Comparison of ENCODE assay signal across 12 mouse cellular contexts in the genomic region with DNA sequence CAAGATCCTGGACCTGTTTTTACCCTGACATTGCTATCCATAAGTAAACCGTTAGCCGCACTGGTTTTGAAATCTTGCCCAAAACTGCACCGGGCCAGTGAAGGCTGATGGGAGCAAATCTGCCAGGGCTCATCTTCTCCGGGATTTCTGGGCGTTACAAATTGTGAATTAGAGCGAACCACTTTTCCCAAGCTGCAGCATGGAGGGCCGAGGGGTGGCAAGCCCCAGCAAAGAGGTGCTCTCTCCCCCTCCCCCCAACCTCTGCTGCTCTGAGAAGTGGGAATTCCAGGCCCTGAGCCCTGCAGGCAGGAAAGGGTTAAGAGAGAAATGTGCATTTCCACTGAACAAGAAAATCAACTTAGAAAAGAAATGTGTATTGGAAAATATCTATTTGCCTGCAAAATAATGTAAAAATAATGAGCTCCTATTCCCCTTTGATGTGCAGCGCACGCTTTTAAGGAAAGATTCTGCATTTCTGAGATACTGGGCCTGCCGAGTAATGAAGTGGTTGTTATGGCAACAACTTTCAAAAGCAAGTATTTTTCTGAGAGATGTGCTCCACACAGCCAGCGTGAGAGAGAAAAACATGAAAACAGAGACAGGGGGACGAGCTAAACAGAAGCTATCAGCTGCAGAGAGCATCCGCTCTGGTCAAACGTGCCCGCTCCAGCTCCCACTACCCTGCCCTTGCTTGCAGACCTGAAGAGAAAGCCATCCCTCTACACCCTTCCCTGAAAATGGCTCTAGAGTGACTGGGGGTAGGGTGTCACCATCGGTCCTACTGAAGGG. TPM values are rescaled to one million over a fixed set of nuclear protein-coding genes. Genes with fewer than 3 reads are reported as not detected.
A peak's percentile ranks its signal among the peaks of the same experiment; 100 is the strongest.
DNase-seq lines count a peak whose midpoint lies in the region; ATAC-seq lines count a peak whose summit lies in the region.
"Had no signal": no experiment of that assay in that cellular context is flagged by ENCODE, and none has a peak within 500 bp of the region (broad histone marks: within the 10 kb centered on the region; RNA-seq: fewer than 3 reads in every experiment).

No protein-coding gene starts in this region.

- H3K4me2 ChIP-seq in forebrain, embryonic 13.5 days, result peak overlapping the region; percentile 40
- H3K4me2 ChIP-seq in liver, embryonic 12.5 days, result no peak overlapping the region

- peak overlapping the region; percentile 45 for H3K9ac ChIP-seq in forebrain, embryonic 13.5 days
- no peak overlapping the region for H3K9ac ChIP-seq in liver, embryonic 12.5 days

- H3K4me1 ChIP-seq in forebrain, embryonic 13.5 days, result peaks cover 42% of the 10 kb centered on the region
- H3K4me1 ChIP-seq in liver, embryonic 12.5 days, result no peaks in the 10 kb centered on the region

- H3K9me3 ChIP-seq in forebrain, embryonic 13.5 days (replicated peaks), result no peaks in the 10 kb centered on the region
- no peaks in the 10 kb centered on the region for H3K9me3 ChIP-seq in liver, embryonic 12.5 days (replicated peaks)

- peak overlapping the region; percentile 80 for H3K27ac ChIP-seq in forebrain, embryonic 13.5 days
- no peak overlapping the region for H3K27ac ChIP-seq in liver, embryonic 12.5 days
- H3K27ac ChIP-seq: heart, adult 2 months had no signal

- H3K36me3 ChIP-seq in forebrain, embryonic 13.5 days (ENCODE audit: poor library complexity, severe bottlenecking), result no peaks in the 10 kb centered on the region
- no peaks in the 10 kb centered on the region for H3K36me3 ChIP-seq in liver, embryonic 12.5 days

- WGBS in forebrain, embryonic 13.5 days, result 22% methylated on average over 16 of the region's 16 CpGs
- 65% methylated on average over 16 of the region's 16 CpGs for whole genome bisulfite sequencing in liver, embryonic 12.5 days (ENCODE audit: insufficient replicate concordance)

- peak; percentile 60 for ATAC-seq in forebrain, embryonic 13.5 days
- ATAC-seq in liver, embryonic 12.5 days, result no peak
- ATAC-seq: intestine, postnatal 0 days had no signal

- no peak overlapping the region for H3K4me3 ChIP-seq in forebrain, embryonic 13.5 days
- no peak overlapping the region for H3K4me3 ChIP-seq in liver, embryonic 12.5 days
- H3K4me3 ChIP-seq: heart, adult 2 months had no signal

- H3K27me3 ChIP-seq in forebrain, embryonic 13.5 days, result no peaks in the 10 kb centered on the region
- H3K27me3 ChIP-seq in liver, embryonic 12.5 days (replicated peaks), result 0 out of 2 replicates have a peak, but pooled peaks cover 4% of the 10 kb centered on the region

- intact Hi-C loops in left cerebral cortex, postnatal 4 days (cut with DNase I), result no loop called here

- DNase-seq in right cerebral cortex, adult 2 months (ENCODE audit: low spot score in 2 of 2), result peak; percentile 20 to 31
- DNase-seq in right cerebral cortex, postnatal 25 days, result no peak
- DNase-seq in left cerebral cortex, postnatal 4 days, result peak; percentile 23
- no peak for DNase-seq in testis, postnatal 14 days (ENCODE audit: low spot score)
- no peak for DNase-seq in ovary, adult 18-20 months (ENCODE audit: low spot score)
- DNase-seq: adrenal gland, adult 2 months; heart, adult 2 months; lung, postnatal 10 days had no signal

RNA-seq across cellular contexts. Expression of a gene that starts 24.0 kb away (rescaled TPM):
- polyA plus RNA-seq in forebrain, embryonic 13.5 days (2015; fragmentation: Nextera tagmentation; extraction: Ambion mirVana), result not detected in 2 replicates
- total RNA-seq in left cerebral cortex, postnatal 4 days (2021), result not detected
- not detected in 2 replicates for polyA plus RNA-seq in liver, embryonic 12.5 days (2016; fragmentation: Nextera tagmentation; extraction: Ambion mirVana)
- total RNA-seq: adrenal gland, adult 2 months; heart, adult 2 months had no signal
- polyA plus RNA-seq: adrenal gland, adult 2 months; intestine, postnatal 0 days; limb, embryonic 11.5 days had no signal

RNA-seq across cellular contexts. Expression of a gene that starts 57.1 kb away (rescaled TPM):
- 24.8 and 27.0 TPM in 2 replicates for polyA plus RNA-seq in forebrain, embryonic 13.5 days (2015; fragmentation: Nextera tagmentation; extraction: Ambion mirVana)
- total RNA-seq in left cerebral cortex, postnatal 4 days (2021), result 1 to 10 TPM; 4.3 to 5.7 TPM
- polyA plus RNA-seq in liver, embryonic 12.5 days (2016; fragmentation: Nextera tagmentation; extraction: Ambion mirVana), result 71.7 and 72.8 TPM in 2 replicates

Comparison
In these comparisons a context has a peak if more than half of its experiments do, and no peak if none do; other contexts are left out.
1. DNase-seq: peak in right cerebral cortex, adult 2 months (2 of 2) and left cerebral cortex, postnatal 4 days (single experiment); none in right cerebral cortex, postnatal 25 days (single experiment), testis, postnatal 14 days (single experiment) and ovary, adult 18-20 months (single experiment).